Mouse (Mus musculus): ENCODE data around the gene Cnnm1. TPM values are rescaled to one million over a fixed set of nuclear protein-coding genes. Genes with fewer than 3 reads are reported as not detected.

The Cnnm1 gene
- polyA plus RNA-seq, 1 experiment from 2014 or later: 0.20 TPM

GRCm38 (mm10) chr19:43519226-43519625, 79.0 kb downstream of the Cnnm1 start:
- no peak overlapping the region for H3K4me3 ChIP-seq (ENCODE audit: low read depth, low read length)
- WGBS (ENCODE audit: insufficient replicate concordance): 87% methylated on average over 10 of the region's 10 CpGs
- H3K36me3 ChIP-seq (ENCODE audit: control insufficient read depth, insufficient read depth, low read length): peaks cover 8% of the 10 kb centered on the region
- no peak overlapping the region for H3K27ac ChIP-seq (ENCODE audit: low read depth, low read length)
- H3K9ac ChIP-seq (ENCODE audit: low read depth, low read length): no peak overlapping the region
- H3K4me1 ChIP-seq (ENCODE audit: control insufficient read depth, insufficient read depth, low read length): peaks cover 20% of the 10 kb centered on the region
- H3K4me2 ChIP-seq: no peak overlapping the region
- H3K27me3 ChIP-seq (ENCODE audit: control insufficient read depth, insufficient read depth, low read length): no peaks in the 10 kb centered on the region
- no peaks in the 10 kb centered on the region for H3K9me3 ChIP-seq (replicated peaks; ENCODE audit: control insufficient read depth, low read length)
- ATAC-seq (replicated peaks; ENCODE audit: insufficient number of reproducible peaks, low FRiP score, low TSS enrichment): no peak

GRCm38 (mm10) chr19:43520402-43520801, 80.2 kb downstream of the Cnnm1 start:
- peak overlapping the region; percentile 10; the same call in 1 of the 2 replicates for H3K4me3 ChIP-seq (ENCODE audit: low read depth, low read length)
- 31% methylated on average over 9 of the region's 10 CpGs for WGBS (ENCODE audit: insufficient replicate concordance)
- peaks cover 25% of the 10 kb centered on the region for H3K4me1 ChIP-seq (ENCODE audit: control insufficient read depth, insufficient read depth, low read length)
- H3K36me3 ChIP-seq (ENCODE audit: control insufficient read depth, insufficient read depth, low read length): 0 out of 2 replicates have a peak, but pooled peaks cover 3% of the 10 kb centered on the region
- no peaks in the 10 kb centered on the region for H3K27me3 ChIP-seq (ENCODE audit: control insufficient read depth, insufficient read depth, low read length)
- no peaks in the 10 kb centered on the region for H3K9me3 ChIP-seq (replicated peaks; ENCODE audit: control insufficient read depth, low read length)
- peak overlapping the region; percentile 56 for H3K4me2 ChIP-seq
- peak overlapping the region; percentile 74 for H3K27ac ChIP-seq (ENCODE audit: low read depth, low read length)
- no peak for ATAC-seq (replicated peaks; ENCODE audit: insufficient number of reproducible peaks, low FRiP score, low TSS enrichment)
- peak overlapping the region; percentile 54; the same call in 1 of the 2 replicates for H3K9ac ChIP-seq (ENCODE audit: low read depth, low read length)

GRCm38 (mm10) chr19:43521362-43521761, 81.1 kb downstream of the Cnnm1 start:
- Histone ChIP-seq H3K27ac (ENCODE audit: low read depth, low read length) (no peak overlapping the region), H3K4me2 (peak overlapping the region; percentile 56), H3K9ac (ENCODE audit: low read depth, low read length) (no peak overlapping the region), H3K36me3 (ENCODE audit: control insufficient read depth, insufficient read depth, low read length) (no peaks in the 10 kb centered on the region), H3K27me3 (ENCODE audit: control insufficient read depth, insufficient read depth, low read length) (no peaks in the 10 kb centered on the region), H3K9me3 (replicated peaks; ENCODE audit: control insufficient read depth, low read length) (no peaks in the 10 kb centered on the region), H3K4me3 (ENCODE audit: low read depth, low read length) (no peak overlapping the region), H3K4me1 (ENCODE audit: control insufficient read depth, insufficient read depth, low read length) (peaks cover 22% of the 10 kb centered on the region)
- no peak for ATAC-seq (replicated peaks; ENCODE audit: insufficient number of reproducible peaks, low FRiP score, low TSS enrichment)
- 66% methylated on average over 8 of the region's 8 CpGs for WGBS (ENCODE audit: insufficient replicate concordance)

- H3K9ac ChIP-seq (ENCODE audit: low read depth, low read length): no peak overlapping the region
- peak overlapping the region; percentile 68 for H3K4me2 ChIP-seq
- H3K9me3 ChIP-seq (replicated peaks; ENCODE audit: control insufficient read depth, low read length): no peaks in the 10 kb centered on the region
- WGBS (ENCODE audit: insufficient replicate concordance): 76% methylated on average over 9 of the region's 9 CpGs
- H3K4me1 ChIP-seq (ENCODE audit: control insufficient read depth, insufficient read depth, low read length): peaks cover 16% of the 10 kb centered on the region
- no peak for ATAC-seq (replicated peaks; ENCODE audit: insufficient number of reproducible peaks, low FRiP score, low TSS enrichment)
- no peak overlapping the region for H3K4me3 ChIP-seq (ENCODE audit: low read depth, low read length)
- no peaks in the 10 kb centered on the region for H3K27me3 ChIP-seq (ENCODE audit: control insufficient read depth, insufficient read depth, low read length)
- H3K36me3 ChIP-seq (ENCODE audit: control insufficient read depth, insufficient read depth, low read length): no peaks in the 10 kb centered on the region
- no peak overlapping the region for H3K27ac ChIP-seq (ENCODE audit: low read depth, low read length)
These were observed 81.8 kb downstream of the Cnnm1 start for GRCm38 (mm10) chr19:43521996-43522395.

DNA sequence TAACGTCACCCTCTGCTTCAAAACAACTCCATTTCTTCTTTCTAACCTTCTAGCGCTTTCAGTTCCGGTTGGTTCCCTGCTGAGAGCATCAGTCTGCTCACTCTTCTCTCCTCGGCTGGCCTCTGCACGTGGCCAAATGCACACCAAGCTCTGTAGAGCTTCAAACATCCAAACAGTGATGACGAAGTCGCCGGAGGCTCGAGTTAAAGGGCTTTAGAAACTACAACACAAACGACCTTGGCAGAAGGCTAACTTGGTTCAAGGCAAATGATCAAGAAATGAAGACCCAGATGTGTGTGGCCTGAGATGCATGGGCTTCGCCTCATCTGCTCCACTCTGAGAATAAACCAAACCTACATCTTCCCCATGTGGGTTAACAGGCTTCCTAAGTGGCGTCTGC, 83.3 kb downstream of the Cnnm1 start:
- ATAC-seq (replicated peaks; ENCODE audit: insufficient number of reproducible peaks, low FRiP score, low TSS enrichment): no peak
- Histone ChIP-seq H3K9ac (ENCODE audit: low read depth, low read length) (peak overlapping the region; percentile 63), H3K27me3 (ENCODE audit: control insufficient read depth, insufficient read depth, low read length) (no peaks in the 10 kb centered on the region), H3K4me3 (ENCODE audit: low read depth, low read length) (peak overlapping the region; percentile 64), H3K4me2 (peak overlapping the region; percentile 68), H3K36me3 (ENCODE audit: control insufficient read depth, insufficient read depth, low read length) (no peaks in the 10 kb centered on the region), H3K4me1 (ENCODE audit: control insufficient read depth, insufficient read depth, low read length) (peaks cover 16% of the 10 kb centered on the region), H3K27ac (ENCODE audit: low read depth, low read length) (no peak overlapping the region), H3K9me3 (replicated peaks; ENCODE audit: control insufficient read depth, low read length) (no peaks in the 10 kb centered on the region)
- 5% methylated on average over 12 of the region's 12 CpGs for WGBS (ENCODE audit: insufficient replicate concordance)

- Histone ChIP-seq H3K27ac (ENCODE audit: low read depth, low read length) (peak within 1 kb of the TSS; percentile 89), H3K4me3 (ENCODE audit: low read depth, low read length) (peak within 1 kb of the TSS; percentile 64), H3K9ac (ENCODE audit: low read depth, low read length) (peak within 1 kb of the TSS; percentile 80), H3K9me3 (replicated peaks; ENCODE audit: control insufficient read depth, low read length) (no peaks in the 10 kb centered on the region), H3K4me1 (ENCODE audit: control insufficient read depth, insufficient read depth, low read length) (peaks cover 16% of the 10 kb centered on the region), H3K4me2 (peak within 1 kb of the TSS; percentile 83), H3K27me3 (ENCODE audit: control insufficient read depth, insufficient read depth, low read length) (no peaks in the 10 kb centered on the region), H3K36me3 (ENCODE audit: control insufficient read depth, insufficient read depth, low read length) (no peaks in the 10 kb centered on the region)
- WGBS (ENCODE audit: insufficient replicate concordance): under 1% methylated on average over 58 of the region's 58 CpGs
- ATAC-seq (replicated peaks; ENCODE audit: insufficient number of reproducible peaks, low FRiP score, low TSS enrichment): peak; percentile 99
These were observed 84.2 kb downstream of the Cnnm1 start, which contains the start of gene Got1 for GRCm38 (mm10) chr19:43524187-43525103. TSS of gene Got1 (minus strand) at chr19:43524605.

GRCm38 (mm10) chr19:43525104-43525482, 84.9 kb downstream of the Cnnm1 start:
- WGBS (ENCODE audit: insufficient replicate concordance): 10% methylated on average over 10 of the region's 10 CpGs
- no peaks in the 10 kb centered on the region for H3K9me3 ChIP-seq (replicated peaks; ENCODE audit: control insufficient read depth, low read length)
- ATAC-seq (replicated peaks; ENCODE audit: insufficient number of reproducible peaks, low FRiP score, low TSS enrichment): no peak
- no peaks in the 10 kb centered on the region for H3K27me3 ChIP-seq (ENCODE audit: control insufficient read depth, insufficient read depth, low read length)
- no peaks in the 10 kb centered on the region for H3K36me3 ChIP-seq (ENCODE audit: control insufficient read depth, insufficient read depth, low read length)
- peaks cover 16% of the 10 kb centered on the region for H3K4me1 ChIP-seq (ENCODE audit: control insufficient read depth, insufficient read depth, low read length)
- peak overlapping the region; percentile 83 for H3K4me2 ChIP-seq
- H3K9ac ChIP-seq (ENCODE audit: low read depth, low read length): peak overlapping the region; percentile 80
- H3K4me3 ChIP-seq (ENCODE audit: low read depth, low read length): peak overlapping the region; percentile 64
- peak overlapping the region; percentile 89 for H3K27ac ChIP-seq (ENCODE audit: low read depth, low read length)

DNA sequence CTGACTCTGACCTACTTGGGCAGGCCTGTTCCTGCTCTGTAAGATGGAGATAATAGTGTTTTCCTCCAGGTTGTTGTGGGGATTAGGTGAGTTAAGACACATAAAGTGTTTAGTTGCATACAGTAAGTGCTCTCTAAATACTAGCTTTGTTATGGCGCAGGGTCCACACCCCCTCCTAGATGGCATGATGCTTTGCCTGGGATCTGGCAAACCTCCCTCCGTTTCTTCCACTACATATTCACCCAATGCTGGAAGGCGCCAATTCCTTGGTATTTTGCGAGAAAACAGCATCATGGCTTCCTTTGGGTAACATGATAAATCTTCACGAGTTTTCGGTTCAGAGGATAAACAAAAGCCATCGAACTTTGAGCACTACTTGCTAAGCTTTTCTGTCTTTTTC, 85.3 kb downstream of the Cnnm1 start:
- Histone ChIP-seq H3K9ac (ENCODE audit: low read depth, low read length) (peak overlapping the region; percentile 80), H3K27me3 (ENCODE audit: control insufficient read depth, insufficient read depth, low read length) (no peaks in the 10 kb centered on the region), H3K4me1 (ENCODE audit: control insufficient read depth, insufficient read depth, low read length) (peaks cover 14% of the 10 kb centered on the region), H3K4me3 (ENCODE audit: low read depth, low read length) (peak overlapping the region; percentile 64; the same call in 1 of the 2 replicates), H3K9me3 (replicated peaks; ENCODE audit: control insufficient read depth, low read length) (no peaks in the 10 kb centered on the region), H3K36me3 (ENCODE audit: control insufficient read depth, insufficient read depth, low read length) (no peaks in the 10 kb centered on the region), H3K27ac (ENCODE audit: low read depth, low read length) (peak overlapping the region; percentile 89), H3K4me2 (peak overlapping the region; percentile 83)
- ATAC-seq (replicated peaks; ENCODE audit: insufficient number of reproducible peaks, low FRiP score, low TSS enrichment): no peak
- 89% methylated on average over 7 of the region's 7 CpGs for WGBS (ENCODE audit: insufficient replicate concordance)

All from heart, embryonic 11.5 days (tissue).